Mouse (Mus musculus) layer of hippocampus, adult 2 months (tissue): Measurements from ENCODE around the gene Gsto2. TPM values are rescaled to one million over a fixed set of nuclear protein-coding genes. Genes with fewer than 3 reads are reported as not detected.
A peak's percentile ranks its signal among the peaks of the same experiment; 100 is the strongest.
"Not testable (repeated sequence)": the region's sequence is repeated elsewhere in the genome, so short reads cannot be mapped to it uniquely, and the experiment has no call there.

Experiments
- DNase-seq, 2 experiments: peaks; one replicate each; pipeline ENCODE4 v3.0.0; 2022; ENCODE audit warnings: low spot score in 2 of 2
- H3K27ac ChIP-seq: fragments of 200-600 bp; 2 replicates; pipeline ENCODE4 v1.8.1; 2022
- H3K4me3 ChIP-seq: fragments of 200-600 bp; 2 replicates; pipeline ENCODE4 v1.8.1; 2022; ENCODE audit warnings: mild to moderate bottlenecking
- CTCF ChIP-seq: fragments of 200-600 bp; conservative IDR thresholded peaks from 2 replicates; pipeline ENCODE4 v1.8.1; 2022; ENCODE audit warnings: antibody characterized with exemption, mild to moderate bottlenecking, moderate library complexity
- total RNA-seq, 2 experiments: library from RNA; stranded (reverse); gene quantifications; 2 replicates each; pipeline ENCODE4 v1.2.3; 2021

Gene Gsto2
- total RNA-seq, 2 experiments from 2014 or later = 2.9 to 3.5 TPM

GRCm38 (mm10) chr19:47837527-47837901 is 27.8 kb upstream of the Gsto2 start:
- H3K27ac ChIP-seq = peak overlapping the region; percentile 43; the same call in 1 of the 2 replicates
- H3K4me3 ChIP-seq = peak overlapping the region; percentile 63
- TF ChIP-seq CTCF = no peak
- DNase-seq = no peak

- H3K27ac ChIP-seq, H3K4me3 ChIP-seq, DNase-seq: not testable (repeated sequence)
Observed at GRCm38 (mm10) chr19:47841234-47841633, 24.1 kb upstream of the Gsto2 start.

- Histone ChIP-seq H3K27ac (no peak overlapping the region), H3K4me3 (no peak overlapping the region)
- TF ChIP-seq CTCF = no peak
- no peak for DNase-seq
Observed at GRCm38 (mm10) chr19:47849735-47850134, 15.6 kb upstream of the Gsto2 start.

- H3K27ac ChIP-seq, DNase-seq, H3K4me3 ChIP-seq: not testable (repeated sequence)
Observed at GRCm38 (mm10) chr19:47852131-47852530, 13.2 kb upstream of the Gsto2 start.

- H3K27ac ChIP-seq = no peak overlapping the region
- no peak for TF ChIP-seq CTCF
- H3K4me3 ChIP-seq = no peak overlapping the region
- DNase-seq = no peak
Observed at GRCm38 (mm10) chr19:47853053-47853452, 12.3 kb upstream of the Gsto2 start.

GRCm38 (mm10) chr19:47853951-47854795 is 11.2 kb upstream of the Gsto2 start:
- DNase-seq = no peak
- Histone ChIP-seq H3K27ac (peak overlapping the region; percentile 82), H3K4me3 (peak overlapping the region; percentile 92)
- peak; percentile 58 for TF ChIP-seq CTCF

- H3K27ac ChIP-seq = peak within 1 kb of the TSS; percentile 82
- peak; percentile 84 to 85 for DNase-seq
- H3K4me3 ChIP-seq = peak within 1 kb of the TSS; percentile 92
- no peak; the same call in 1 of the 2 replicates for TF ChIP-seq CTCF
Observed at GRCm38 (mm10) chr19:47854796-47855783, 10.2 kb upstream of the Gsto2 start, which contains the start of gene Gsto1. Gsto1 (plus strand) TSS chr19:47854970.

GRCm38 (mm10) chr19:47857957-47858942 is 7.1 kb upstream of the Gsto2 start:
- Histone ChIP-seq H3K27ac (no peak overlapping the region), H3K4me3 (no peak overlapping the region)
- TF ChIP-seq CTCF = no peak
- no peak for DNase-seq

- TF ChIP-seq CTCF = no peak
- no peak overlapping the region for H3K27ac ChIP-seq
Observed at GRCm38 (mm10) chr19:47859180-47859579, 6.2 kb upstream of the Gsto2 start.

GRCm38 (mm10) chr19:47862581-47862980 is 2.8 kb upstream of the Gsto2 start:
- no peak overlapping the region for H3K4me3 ChIP-seq
- DNase-seq = no peak
- no peak for TF ChIP-seq CTCF
- no peak overlapping the region for H3K27ac ChIP-seq

More at GRCm38 (mm10) chr19:47859180-47859579, 6.2 kb upstream of the Gsto2 start:
- no peak for DNase-seq
- no peak overlapping the region for H3K4me3 ChIP-seq

GRCm38 (mm10) chr19:47864051-47864450 is 1.3 kb upstream of the Gsto2 start:
- TF ChIP-seq CTCF = no peak
- Histone ChIP-seq H3K4me3 (no peak overlapping the region), H3K27ac (no peak overlapping the region)
- DNase-seq = no peak

GRCm38 (mm10) chr19:47864721-47865120 is 613 bp upstream of the Gsto2 start:
- DNase-seq = no peak
- TF ChIP-seq CTCF = no peak
- H3K4me3 ChIP-seq = peak overlapping the region; percentile 74

More at GRCm38 (mm10) chr19:47864721-47865120, 613 bp upstream of the Gsto2 start:
- peak overlapping the region; percentile 96 for H3K27ac ChIP-seq
